Mouse (Mus musculus): ENCODE data around the gene Olfm2.

GRCm38 (mm10) chr9:20705981-20706380, 40.2 kb downstream of the Olfm2 start:
- TF ChIP-seq CTCF (IDR thresholded peaks at IDR 0.05; ENCODE audit: low read depth) (no peak), EP300 (IDR thresholded peaks at IDR 0.05; ENCODE audit: low read depth) (no peak)

All from liver, postnatal 0 days (tissue).